Mouse (Mus musculus): ENCODE measurements around the gene Sytl2. TPM values are rescaled to one million over a fixed set of nuclear protein-coding genes. Genes with fewer than 3 reads are reported as not detected.

Sytl2 gene
- polyA plus RNA-seq, 1 experiment from 2014 or later: 10.1 TPM

DNA sequence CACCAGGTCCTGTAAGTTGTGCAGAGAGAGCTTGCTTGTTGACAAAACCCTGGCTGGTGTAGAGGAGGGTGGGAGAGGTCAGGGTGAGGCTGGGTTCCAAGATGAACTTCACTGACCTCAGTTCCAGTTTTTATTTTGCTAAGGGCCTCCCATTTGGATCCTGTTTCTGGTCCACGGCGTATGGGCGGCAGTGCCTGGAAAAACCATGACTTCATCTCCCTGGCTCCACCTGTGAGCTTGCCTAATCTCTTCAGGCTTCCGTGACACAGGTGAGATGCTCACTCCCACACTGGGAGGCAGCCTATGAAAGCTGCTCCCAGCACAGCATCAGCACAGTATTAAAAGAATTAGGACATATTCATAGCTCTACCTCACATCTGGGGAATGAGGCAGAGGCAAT is 24.3 kb upstream of the Sytl2 start:
- Histone ChIP-seq H3K4me1 (ENCODE audit: insufficient read depth, low read length) (peaks cover 21% of the 10 kb centered on the region; the same call in 1 of the 2 replicates), H3K9ac (replicated peaks; ENCODE audit: low read length) (no peak overlapping the region), H3K36me3 (ENCODE audit: insufficient read depth, low read length) (no peaks in the 10 kb centered on the region), H3K27me3 (ENCODE audit: insufficient read depth, low read length) (no peaks in the 10 kb centered on the region), H3K27ac (ENCODE audit: low read length) (peak overlapping the region; percentile 66; the same call in 1 of the 2 replicates), H3K9me3 (ENCODE audit: low read length) (no peaks in the 10 kb centered on the region), H3K4me2 (replicated peaks; ENCODE audit: low read depth, low read length) (0 out of 2 replicates have a peak overlapping the region, but pooled peaks have one; percentile 11), H3K4me3 (ENCODE audit: low read length) (no peak overlapping the region)
- ATAC-seq (ENCODE audit: low FRiP score, low TSS enrichment): peak; percentile 40
- 16% methylated on average over 4 of the region's 4 CpGs for WGBS

DNA sequence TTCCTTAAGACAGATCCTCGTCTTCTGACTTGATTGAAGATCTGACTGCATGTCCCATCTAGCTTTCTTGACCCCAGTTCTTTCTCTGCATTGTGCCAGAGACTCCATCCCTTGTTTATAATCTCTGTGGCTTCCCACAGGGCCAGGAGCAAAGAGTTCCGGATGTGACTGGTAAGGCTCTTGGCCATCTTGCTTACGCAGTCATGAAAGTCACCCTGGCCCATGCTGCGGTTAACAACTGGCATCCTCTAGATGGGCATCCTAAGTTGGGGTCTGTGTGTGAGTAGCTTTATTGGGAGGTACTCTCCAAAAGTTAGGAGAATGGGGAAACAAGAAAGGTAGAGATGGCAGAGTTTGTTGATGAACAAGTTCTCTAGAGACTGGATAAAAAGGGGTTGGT is 22.9 kb upstream of the Sytl2 start:
- H3K9me3 ChIP-seq (ENCODE audit: low read length): no peaks in the 10 kb centered on the region
- no peak overlapping the region for H3K4me3 ChIP-seq (ENCODE audit: low read length)
- H3K4me2 ChIP-seq (replicated peaks; ENCODE audit: low read depth, low read length): no peak overlapping the region
- H3K36me3 ChIP-seq (ENCODE audit: insufficient read depth, low read length): no peaks in the 10 kb centered on the region
- WGBS: 93% methylated on average over 4 of the region's 4 CpGs
- peaks cover 21% of the 10 kb centered on the region; the same call in 1 of the 2 replicates for H3K4me1 ChIP-seq (ENCODE audit: insufficient read depth, low read length)
- ATAC-seq (ENCODE audit: low FRiP score, low TSS enrichment): no peak
- H3K27me3 ChIP-seq (ENCODE audit: insufficient read depth, low read length): no peaks in the 10 kb centered on the region
- no peak overlapping the region for H3K9ac ChIP-seq (replicated peaks; ENCODE audit: low read length)
- no peak overlapping the region for H3K27ac ChIP-seq (ENCODE audit: low read length)

DNA sequence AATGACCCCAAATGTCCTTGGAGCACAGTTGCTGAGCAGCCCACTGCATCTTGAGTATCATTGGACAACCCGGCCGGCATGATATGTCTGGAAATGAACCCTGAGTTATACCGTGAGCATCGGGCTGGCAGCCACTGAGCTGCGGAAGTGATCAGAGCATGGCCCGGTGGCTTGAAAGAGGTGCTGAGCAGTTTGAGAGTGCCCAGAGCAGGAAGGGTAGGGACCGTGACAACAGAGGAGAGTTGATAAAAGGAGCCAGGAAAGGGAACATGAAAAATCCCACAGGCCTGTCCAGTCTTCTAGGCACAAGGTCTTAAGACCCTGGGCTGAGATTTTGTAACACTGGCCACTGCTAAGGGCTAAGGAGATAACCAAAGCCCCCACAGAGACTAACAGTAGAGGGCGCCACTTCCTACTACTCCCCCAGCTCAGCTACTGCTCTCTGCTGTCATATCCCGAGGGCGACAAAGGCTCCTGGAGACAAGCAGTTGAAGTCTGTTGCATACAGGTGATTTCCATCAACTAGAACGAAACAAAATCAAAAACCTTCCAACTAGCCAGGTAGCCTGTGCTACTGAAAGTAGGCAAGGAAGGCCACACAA is 21.7 kb upstream of the Sytl2 start:
- WGBS: 60% methylated on average over 11 of the region's 11 CpGs
- no peak overlapping the region for H3K4me3 ChIP-seq (ENCODE audit: low read length)
- no peak overlapping the region for H3K4me2 ChIP-seq (replicated peaks; ENCODE audit: low read depth, low read length)
- no peaks in the 10 kb centered on the region for H3K9me3 ChIP-seq (ENCODE audit: low read length)
- peak; percentile 29; the same call in 1 of the 2 replicates for ATAC-seq (ENCODE audit: low FRiP score, low TSS enrichment)
- no peak overlapping the region for H3K9ac ChIP-seq (replicated peaks; ENCODE audit: low read length)
- no peaks in the 10 kb centered on the region for H3K36me3 ChIP-seq (ENCODE audit: insufficient read depth, low read length)
- no peaks in the 10 kb centered on the region for H3K27me3 ChIP-seq (ENCODE audit: insufficient read depth, low read length)
- H3K4me1 ChIP-seq (ENCODE audit: insufficient read depth, low read length): peaks cover 21% of the 10 kb centered on the region; the same call in 1 of the 2 replicates
- H3K27ac ChIP-seq (ENCODE audit: low read length): no peak overlapping the region; the same call in 1 of the 2 replicates

DNA sequence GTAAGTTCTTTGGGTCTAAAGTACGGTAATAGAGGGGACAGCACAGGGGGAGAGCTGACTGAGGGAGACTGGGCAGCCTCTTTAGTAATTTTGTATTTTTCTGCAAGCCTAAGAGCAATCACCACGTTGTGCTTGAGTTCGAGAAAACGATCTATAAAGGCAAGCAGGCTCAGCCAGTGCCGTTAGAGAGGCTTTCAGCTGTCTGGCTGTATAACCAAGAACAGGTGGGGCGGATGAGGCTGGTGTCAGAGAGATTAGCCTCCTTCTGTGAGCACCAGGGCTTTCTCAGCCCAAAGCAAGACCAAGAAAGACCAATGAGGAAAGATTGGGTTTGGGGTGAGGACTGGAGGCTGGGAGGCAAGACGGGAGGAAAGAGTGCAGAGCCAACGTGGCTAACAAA is 21.2 kb upstream of the Sytl2 start:
- Histone ChIP-seq H3K4me2 (replicated peaks; ENCODE audit: low read depth, low read length) (no peak overlapping the region), H3K4me1 (ENCODE audit: insufficient read depth, low read length) (peaks cover 21% of the 10 kb centered on the region; the same call in 1 of the 2 replicates), H3K4me3 (ENCODE audit: low read length) (no peak overlapping the region), H3K9ac (replicated peaks; ENCODE audit: low read length) (no peak overlapping the region), H3K9me3 (ENCODE audit: low read length) (no peaks in the 10 kb centered on the region), H3K36me3 (ENCODE audit: insufficient read depth, low read length) (no peaks in the 10 kb centered on the region), H3K27me3 (ENCODE audit: insufficient read depth, low read length) (no peaks in the 10 kb centered on the region), H3K27ac (ENCODE audit: low read length) (peak overlapping the region; percentile 32; the same call in 1 of the 2 replicates)
- ATAC-seq (ENCODE audit: low FRiP score, low TSS enrichment): no peak
- WGBS: 57% methylated on average over 8 of the region's 8 CpGs

DNA sequence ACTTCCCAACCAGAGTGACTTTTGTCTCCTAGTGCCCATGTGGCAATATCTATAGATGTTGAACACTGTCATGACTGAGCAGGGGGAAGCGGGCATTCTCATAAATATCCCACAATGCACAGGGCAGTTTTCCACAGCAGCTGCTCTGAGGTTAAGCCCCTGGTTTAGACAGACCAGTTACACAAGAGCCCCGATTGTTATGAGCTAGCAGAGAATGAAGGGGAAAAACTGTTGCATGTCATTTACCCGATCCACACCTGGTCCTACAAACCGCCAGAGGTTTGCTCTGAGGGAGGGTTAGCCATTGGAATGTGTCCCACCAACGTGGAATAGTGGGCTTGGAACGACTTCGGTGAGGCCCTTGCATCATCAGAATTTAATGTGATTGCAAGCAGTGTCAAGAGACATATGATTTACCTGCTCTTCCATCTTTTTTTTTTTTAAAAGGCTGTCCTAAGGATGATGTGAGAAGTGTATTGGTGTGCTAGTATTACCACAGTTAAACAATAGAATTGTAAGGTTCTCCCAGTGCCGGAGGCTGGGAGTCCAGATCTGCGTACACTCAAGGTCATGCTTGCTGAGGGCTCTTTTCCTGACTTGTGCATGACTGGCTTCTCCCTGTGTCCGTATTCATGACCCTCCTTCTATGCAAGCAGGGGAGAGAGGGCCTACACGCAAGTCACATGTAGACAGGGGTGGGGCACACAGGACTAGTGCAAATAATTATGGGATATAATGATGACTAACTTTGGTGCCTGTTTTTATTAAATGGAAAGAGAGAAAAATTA is 20.1 kb upstream of the Sytl2 start:
- Histone ChIP-seq H3K9ac (replicated peaks; ENCODE audit: low read length) (no peak overlapping the region), H3K4me2 (replicated peaks; ENCODE audit: low read depth, low read length) (no peak overlapping the region), H3K36me3 (ENCODE audit: insufficient read depth, low read length) (no peaks in the 10 kb centered on the region), H3K4me1 (ENCODE audit: insufficient read depth, low read length) (peaks cover 19% of the 10 kb centered on the region; the same call in 1 of the 2 replicates), H3K9me3 (ENCODE audit: low read length) (no peaks in the 10 kb centered on the region), H3K27me3 (ENCODE audit: insufficient read depth, low read length) (no peaks in the 10 kb centered on the region), H3K27ac (ENCODE audit: low read length) (peak overlapping the region; percentile 11; the same call in 1 of the 2 replicates), H3K4me3 (ENCODE audit: low read length) (no peak overlapping the region)
- 73% methylated on average over 11 of the region's 11 CpGs for WGBS
- 0 out of 2 replicates have a peak, but pooled peaks have one; percentile 8 for ATAC-seq (ENCODE audit: low FRiP score, low TSS enrichment)

DNA sequence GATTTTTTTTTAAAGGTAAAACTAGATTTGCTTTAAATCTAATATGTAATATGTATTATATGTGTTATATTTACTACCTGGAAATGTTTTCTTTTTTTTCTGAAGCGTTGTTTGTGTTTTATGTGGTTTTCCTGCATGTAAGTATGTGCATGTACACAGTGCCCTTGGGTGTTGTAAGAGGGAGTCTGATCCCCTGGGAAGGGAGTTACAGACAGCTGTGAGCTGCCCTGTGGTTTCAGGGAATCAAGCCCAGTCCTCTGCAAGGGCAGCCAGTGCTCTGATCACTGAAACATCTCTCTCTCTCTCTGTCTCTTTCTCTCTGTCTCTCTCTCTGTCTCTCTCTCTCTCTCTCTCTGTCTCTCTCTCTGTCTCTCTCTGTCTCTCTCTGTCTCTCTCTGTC is 19.3 kb upstream of the Sytl2 start:
- Histone ChIP-seq H3K4me3 (ENCODE audit: low read length) (no peak overlapping the region), H3K9ac (replicated peaks; ENCODE audit: low read length) (no peak overlapping the region), H3K4me1 (ENCODE audit: insufficient read depth, low read length) (peaks cover 12% of the 10 kb centered on the region; the same call in 1 of the 2 replicates), H3K9me3 (ENCODE audit: low read length) (no peaks in the 10 kb centered on the region), H3K27me3 (ENCODE audit: insufficient read depth, low read length) (no peaks in the 10 kb centered on the region), H3K36me3 (ENCODE audit: insufficient read depth, low read length) (no peaks in the 10 kb centered on the region), H3K27ac (ENCODE audit: low read length) (no peak overlapping the region), H3K4me2 (replicated peaks; ENCODE audit: low read depth, low read length) (no peak overlapping the region)
- WGBS: 73% methylated on average over 1 of the region's 1 CpGs
- ATAC-seq (ENCODE audit: low FRiP score, low TSS enrichment): no peak

DNA sequence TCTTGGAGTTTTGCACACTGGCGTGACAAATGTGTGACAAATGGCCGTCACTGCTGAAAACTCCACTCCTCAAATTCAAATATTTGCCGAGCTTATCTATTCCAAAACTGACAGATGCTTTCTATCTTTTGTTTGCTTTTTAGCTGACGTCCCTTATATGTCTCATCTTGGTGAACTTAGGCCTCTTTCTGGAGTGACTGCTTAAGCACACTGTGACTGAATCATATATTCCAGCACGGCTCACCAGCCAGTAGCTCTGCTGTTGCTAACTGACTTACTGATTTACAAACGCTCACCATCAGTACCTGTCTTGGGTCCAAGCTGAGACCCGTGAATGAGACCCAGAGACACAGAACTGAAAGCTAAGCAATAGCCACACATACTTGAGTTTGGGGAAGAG is 17.3 kb upstream of the Sytl2 start:
- H3K27ac ChIP-seq (ENCODE audit: low read length): no peak overlapping the region
- ATAC-seq (ENCODE audit: low FRiP score, low TSS enrichment): no peak
- no peak overlapping the region for H3K4me2 ChIP-seq (replicated peaks; ENCODE audit: low read depth, low read length)

DNA sequence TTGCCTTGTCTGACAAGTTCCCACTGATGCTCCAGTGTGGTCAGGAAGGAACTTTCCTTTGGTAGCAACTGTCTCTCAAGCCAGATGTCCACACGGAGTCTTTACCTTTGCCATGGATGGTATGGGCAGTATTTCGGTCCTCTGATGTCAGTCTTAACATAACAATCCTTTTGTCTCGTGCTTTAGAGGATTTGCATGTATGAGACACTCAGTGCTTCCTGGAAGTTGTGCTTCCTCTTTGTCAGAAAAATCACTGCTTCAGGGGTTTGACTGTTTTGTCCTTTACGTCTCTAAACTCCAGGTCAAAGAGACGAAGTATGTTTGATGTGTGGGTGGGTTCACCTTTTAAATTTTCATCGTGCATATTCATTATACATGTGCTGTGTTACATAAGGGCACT is 10.2 kb upstream of the Sytl2 start:
- ATAC-seq (ENCODE audit: low FRiP score, low TSS enrichment): no peak
- 82% methylated on average over 6 of the region's 6 CpGs for WGBS
- no peak overlapping the region for H3K4me2 ChIP-seq (replicated peaks; ENCODE audit: low read depth, low read length)
- no peaks in the 10 kb centered on the region for H3K9me3 ChIP-seq (ENCODE audit: low read length)
- H3K9ac ChIP-seq (replicated peaks; ENCODE audit: low read length): no peak overlapping the region
- H3K4me1 ChIP-seq (ENCODE audit: insufficient read depth, low read length): no peaks in the 10 kb centered on the region
- no peaks in the 10 kb centered on the region for H3K27me3 ChIP-seq (ENCODE audit: insufficient read depth, low read length)
- no peak overlapping the region for H3K27ac ChIP-seq (ENCODE audit: low read length)
- no peaks in the 10 kb centered on the region for H3K36me3 ChIP-seq (ENCODE audit: insufficient read depth, low read length)
- H3K4me3 ChIP-seq (ENCODE audit: low read length): no peak overlapping the region

More for the DNA sequence above, 17.3 kb upstream of the Sytl2 start:
- Histone ChIP-seq H3K9ac (replicated peaks; ENCODE audit: low read length) (no peak overlapping the region), H3K4me1 (ENCODE audit: insufficient read depth, low read length) (0 out of 2 replicates have a peak, but pooled peaks cover 8% of the 10 kb centered on the region), H3K27me3 (ENCODE audit: insufficient read depth, low read length) (no peaks in the 10 kb centered on the region), H3K4me3 (ENCODE audit: low read length) (no peak overlapping the region), H3K36me3 (ENCODE audit: insufficient read depth, low read length) (no peaks in the 10 kb centered on the region), H3K9me3 (ENCODE audit: low read length) (no peaks in the 10 kb centered on the region)
- 69% methylated on average over 7 of the region's 7 CpGs for WGBS

DNA sequence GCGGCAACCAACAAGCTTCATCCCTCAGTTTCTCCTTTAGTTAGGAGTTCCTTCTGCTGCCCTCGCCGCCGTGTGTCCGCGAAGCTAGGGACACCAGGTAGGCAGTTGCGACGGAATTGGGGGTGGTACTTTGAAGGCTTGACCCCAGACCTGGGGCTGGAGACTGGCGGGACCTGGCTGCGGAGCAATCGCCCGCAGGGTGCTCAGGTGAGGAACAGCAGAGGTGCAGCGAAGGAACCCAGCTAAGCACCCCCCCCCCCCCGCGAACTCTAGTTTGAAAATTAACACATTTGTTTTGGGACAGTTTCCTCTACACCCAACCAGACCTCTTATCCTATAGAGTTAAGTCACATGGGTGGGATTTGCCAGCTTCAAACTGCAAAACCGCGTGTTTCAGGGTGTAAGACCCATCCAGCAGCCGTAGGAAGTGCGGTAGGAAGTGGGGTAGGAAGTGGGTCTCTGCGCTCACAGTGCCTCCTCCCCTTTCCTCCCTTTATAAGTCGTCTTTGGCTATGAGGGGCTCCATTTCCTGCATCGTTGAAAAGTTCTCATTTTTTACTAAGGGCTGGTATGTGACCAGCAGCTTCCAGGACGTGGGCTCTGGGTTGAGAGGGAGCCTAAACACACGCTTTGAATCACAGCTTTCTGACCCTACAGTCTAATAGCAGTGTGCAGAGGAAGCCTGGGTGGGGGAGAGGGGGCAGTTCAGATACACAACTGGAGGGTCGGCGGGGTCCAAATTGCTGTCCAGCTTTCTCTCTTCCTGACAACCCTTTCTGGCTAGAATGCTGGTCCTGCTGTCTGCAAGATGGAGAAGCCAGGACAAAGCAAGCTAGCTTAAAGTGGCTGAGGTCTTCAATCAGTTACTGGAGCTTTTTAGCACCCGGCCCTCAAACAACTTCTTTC is 848 bp downstream of the Sytl2 start:
- Histone ChIP-seq H3K36me3 (ENCODE audit: insufficient read depth, low read length) (no peaks in the 10 kb centered on the region), H3K27ac (ENCODE audit: low read length) (0 out of 2 replicates have a peak overlapping the region, but pooled peaks have one; percentile 20), H3K4me1 (ENCODE audit: insufficient read depth, low read length) (no peaks in the 10 kb centered on the region; the same call in 1 of the 2 replicates), H3K27me3 (ENCODE audit: insufficient read depth, low read length) (no peaks in the 10 kb centered on the region), H3K4me2 (replicated peaks; ENCODE audit: low read depth, low read length) (peak overlapping the region; percentile 98), H3K9ac (replicated peaks; ENCODE audit: low read length) (peak overlapping the region; percentile 70), H3K9me3 (ENCODE audit: low read length) (no peaks in the 10 kb centered on the region), H3K4me3 (ENCODE audit: low read length) (peak overlapping the region; percentile 59)
- WGBS: 1% methylated on average over 27 of the region's 27 CpGs
- peak; percentile 67 for ATAC-seq (ENCODE audit: low FRiP score, low TSS enrichment)
